Mouse (Mus musculus) olfactory bulb, adult 2 months (tissue): ENCODE results near the gene Uchl1.

Experiments used
- CTCF ChIP-seq: fragments of 200-500 bp; IDR thresholded peaks from 2 replicates; pipeline ENCODE4 v1.5.1; 2012; ENCODE audit warnings: low read depth, mild to moderate bottlenecking, low read length, moderate library complexity; ENCODE audit not compliant: insufficient read depth
- POLR2A ChIP-seq: fragments of 200-500 bp; IDR thresholded peaks from 2 replicates; pipeline ENCODE4 v1.6.1; 2012; ENCODE audit warnings: mild to moderate bottlenecking, low read depth, low read length, moderate library complexity; ENCODE audit not compliant: insufficient read depth

- TF ChIP-seq CTCF (no peak), POLR2A (no peak)
Observed at GRCm38 (mm10) chr5:66701951-66702350, 26.1 kb downstream of the Uchl1 start.
